Mouse (Mus musculus): Measurements from ENCODE around the gene Nxn. TPM values are rescaled to one million over a fixed set of nuclear protein-coding genes. Genes with fewer than 3 reads are reported as not detected.

Gene Nxn
- total and polyA plus RNA-seq, 3 experiments, result 52.8 to 54.3 (median 53.0) TPM

DNA sequence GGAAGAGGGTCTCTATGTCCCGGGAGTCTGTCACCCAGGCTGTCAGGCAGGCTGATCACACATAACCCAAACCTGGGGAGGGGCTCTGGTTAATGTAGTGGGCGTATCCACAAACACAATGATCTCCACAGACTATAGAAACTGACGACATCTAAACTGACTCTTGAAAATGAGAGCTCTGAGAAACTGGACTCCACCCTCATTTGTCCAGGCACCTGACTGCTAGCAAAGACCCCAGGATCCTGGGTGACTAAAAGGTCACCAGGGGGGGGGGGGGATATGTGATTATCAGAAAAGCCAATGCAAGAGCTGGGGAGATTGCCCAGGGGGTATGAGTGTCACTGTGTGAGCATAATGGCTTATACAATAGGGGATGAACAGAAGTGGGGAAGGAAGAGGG lies 13.2 kb downstream of the Nxn start:
- DNase-seq (ENCODE audit: low read depth, low spot score), result no peak
- no peaks in the 10 kb centered on the region for H3K4me1 ChIP-seq (ENCODE audit: control insufficient read depth in 1 of 2, insufficient read depth in 2 of 2, low read length in 2 of 2)
- TF ChIP-seq POLR2A (IDR thresholded peaks at IDR 0.05; ENCODE audit: control insufficient read depth in 1 of 2, insufficient read depth in 1 of 2, low read depth in 1 of 2, low read length in 2 of 2, poor library complexity in 1 of 2), result no peak
- no peak for TF ChIP-seq NELFE (IDR thresholded peaks at IDR 0.05; ENCODE audit: low read depth, low read length)
- TF ChIP-seq ZKSCAN1 (IDR thresholded peaks at IDR 0.05; ENCODE audit: low read depth, low read length), result no peak
- no peak for TF ChIP-seq RCOR1 (IDR thresholded peaks at IDR 0.05; ENCODE audit: low read depth, low read length)
- H3K36me3 ChIP-seq (ENCODE audit: control insufficient read depth in 1 of 2, insufficient read depth in 2 of 2, low read length in 2 of 2), result peaks cover 0 to 4% of the 10 kb centered on the region in 2 experiments; a peak in 2 of 4 replicates
- no peaks in the 10 kb centered on the region for H3K9me3 ChIP-seq (replicated peaks; ENCODE audit: insufficient read depth, low read length)
- no peaks in the 10 kb centered on the region for H3K27me3 ChIP-seq (ENCODE audit: control insufficient read depth in 1 of 2, insufficient read depth in 2 of 2, low read length in 2 of 2)
- H3K79me2 ChIP-seq (ENCODE audit: control insufficient read depth, insufficient read depth, low read length, poor library complexity), result peaks cover 3% of the 10 kb centered on the region
- H3K9ac ChIP-seq (ENCODE audit: control insufficient read depth, low read depth, low read length, poor library complexity, severe bottlenecking), result no peak overlapping the region
- H3K4me3 ChIP-seq (ENCODE audit: control insufficient read depth in 1 of 2, insufficient read depth in 1 of 2, low read depth in 2 of 2, low read length in 2 of 2), result no peak overlapping the region
- no peak overlapping the region for H3K27ac ChIP-seq (ENCODE audit: control insufficient read depth, low read depth, low read length)

DNA sequence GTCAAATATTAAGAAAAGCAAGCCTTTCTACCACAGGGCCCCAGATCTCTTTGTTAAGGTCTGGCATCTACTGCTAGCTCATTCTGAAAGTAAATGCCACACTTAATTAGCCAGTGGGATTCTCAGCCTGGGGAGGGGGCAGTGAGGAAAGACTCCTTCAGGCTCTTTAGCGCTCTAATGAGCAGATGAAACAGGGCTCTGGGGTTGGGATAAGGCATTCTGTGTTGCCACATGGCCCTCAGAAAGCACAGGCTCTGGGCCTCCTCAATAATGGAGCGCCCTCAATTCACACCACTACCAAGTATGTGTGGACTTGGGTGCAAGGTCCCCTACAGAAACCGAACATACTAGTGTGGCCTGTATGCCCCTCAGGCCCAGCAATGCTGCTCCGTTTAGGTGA lies 13.9 kb downstream of the Nxn start:
- H3K4me1 ChIP-seq (ENCODE audit: control insufficient read depth in 1 of 2, insufficient read depth in 2 of 2, low read length in 2 of 2), result no peaks in the 10 kb centered on the region
- no peak overlapping the region for H3K9ac ChIP-seq (ENCODE audit: control insufficient read depth, low read depth, low read length, poor library complexity, severe bottlenecking)
- H3K4me3 ChIP-seq (ENCODE audit: control insufficient read depth in 1 of 2, insufficient read depth in 1 of 2, low read depth in 2 of 2, low read length in 2 of 2), result no peak overlapping the region
- no peak for DNase-seq (ENCODE audit: low read depth, low spot score)
- peaks cover 2% of the 10 kb centered on the region for H3K79me2 ChIP-seq (ENCODE audit: control insufficient read depth, insufficient read depth, low read length, poor library complexity)
- H3K27ac ChIP-seq (ENCODE audit: control insufficient read depth, low read depth, low read length), result no peak overlapping the region
- peaks cover 0 to 4% of the 10 kb centered on the region in 2 experiments; a peak in 2 of 4 replicates for H3K36me3 ChIP-seq (ENCODE audit: control insufficient read depth in 1 of 2, insufficient read depth in 2 of 2, low read length in 2 of 2)
- TF ChIP-seq RCOR1 (IDR thresholded peaks at IDR 0.05; ENCODE audit: low read depth, low read length) (no peak), MYC (IDR thresholded peaks at IDR 0.05; ENCODE audit: low read depth, low read length) (no peak), ZMIZ1 (IDR thresholded peaks at IDR 0.05; ENCODE audit: low read depth, low read length) (no peak), RAD21 (IDR thresholded peaks at IDR 0.05; ENCODE audit: low read depth, low read length) (no peak), E2F4 (IDR thresholded peaks at IDR 0.05; ENCODE audit: borderline replicate concordance, low read depth, low read length) (no peak), EP300 (IDR thresholded peaks at IDR 0.05; ENCODE audit: low read depth in 1 of 2, low read length in 2 of 2) (no peak), ZC3H11A (IDR thresholded peaks at IDR 0.05; ENCODE audit: low read depth, low read length) (no peak), POLR2AphosphoS2 (IDR thresholded peaks at IDR 0.05; ENCODE audit: low read length) (no peak), CHD1 (IDR thresholded peaks at IDR 0.05; ENCODE audit: low read depth, low read length) (no peak), TBP (IDR thresholded peaks at IDR 0.05; ENCODE audit: low read depth, low read length) (no peak), ZKSCAN1 (IDR thresholded peaks at IDR 0.05; ENCODE audit: low read depth, low read length) (no peak), MYB (IDR thresholded peaks at IDR 0.05; ENCODE audit: low read depth, low read length) (no peak), NRF1 (IDR thresholded peaks at IDR 0.05; ENCODE audit: insufficient read depth, low read depth, low read length, poor library complexity, severe bottlenecking) (no peak)
- no peaks in the 10 kb centered on the region for H3K9me3 ChIP-seq (replicated peaks; ENCODE audit: insufficient read depth, low read length)
- no peaks in the 10 kb centered on the region for H3K27me3 ChIP-seq (ENCODE audit: control insufficient read depth in 1 of 2, insufficient read depth in 2 of 2, low read length in 2 of 2)

DNA sequence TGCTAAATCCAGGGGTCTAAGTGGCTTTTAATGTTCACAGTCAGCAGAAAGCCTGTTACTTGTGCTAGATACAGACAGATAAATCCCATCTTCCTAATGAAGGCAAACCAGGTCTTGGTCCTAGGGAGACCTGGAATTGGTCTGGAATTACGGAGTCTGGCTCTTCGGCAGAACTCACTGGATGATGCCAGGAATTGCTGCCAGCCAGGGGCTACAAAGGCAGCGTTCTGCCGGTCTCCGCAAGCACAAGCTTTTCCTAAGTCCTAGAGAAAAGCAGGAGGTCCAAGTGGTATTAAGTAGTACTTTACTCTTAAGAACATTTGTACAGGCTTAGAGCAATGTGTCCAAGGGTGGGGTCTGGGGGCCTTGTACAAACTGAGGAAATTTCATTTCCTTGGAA lies 14.6 kb downstream of the Nxn start:
- Histone ChIP-seq H3K79me2 (ENCODE audit: control insufficient read depth, insufficient read depth, low read length, poor library complexity) (peaks cover 2% of the 10 kb centered on the region), H3K27ac (ENCODE audit: control insufficient read depth, low read depth, low read length) (no peak overlapping the region), H3K9me3 (replicated peaks; ENCODE audit: insufficient read depth, low read length) (no peaks in the 10 kb centered on the region), H3K36me3 (ENCODE audit: control insufficient read depth in 1 of 2, insufficient read depth in 2 of 2, low read length in 2 of 2) (peaks cover 0 to 4% of the 10 kb centered on the region in 2 experiments; a peak in 2 of 4 replicates), H3K9ac (ENCODE audit: control insufficient read depth, low read depth, low read length, poor library complexity, severe bottlenecking) (no peak overlapping the region), H3K4me3 (ENCODE audit: control insufficient read depth in 1 of 2, insufficient read depth in 1 of 2, low read depth in 2 of 2, low read length in 2 of 2) (no peak overlapping the region), H3K27me3 (ENCODE audit: control insufficient read depth in 1 of 2, insufficient read depth in 2 of 2, low read length in 2 of 2) (no peaks in the 10 kb centered on the region), H3K4me1 (ENCODE audit: control insufficient read depth in 1 of 2, insufficient read depth in 2 of 2, low read length in 2 of 2) (no peaks in the 10 kb centered on the region)
- no peak for DNase-seq (ENCODE audit: low read depth, low spot score)
- TF ChIP-seq POLR2AphosphoS5 (IDR thresholded peaks at IDR 0.05; ENCODE audit: borderline replicate concordance, low read depth, low read length), result no peak
- TF ChIP-seq UBTF (IDR thresholded peaks at IDR 0.05; ENCODE audit: borderline replicate concordance, insufficient read depth, low read depth, low read length), result no peak
- no peak for TF ChIP-seq ZC3H11A (IDR thresholded peaks at IDR 0.05; ENCODE audit: low read depth, low read length)
- TF ChIP-seq USF1 (IDR thresholded peaks at IDR 0.05; ENCODE audit: low read depth, low read length), result no peak
- no peak for TF ChIP-seq MXI1 (IDR thresholded peaks at IDR 0.05; ENCODE audit: low read depth, low read length)
